Mouse (Mus musculus) naive thymus-derived CD4-positive, alpha-beta T cell, adult 2 months (primary cell): ENCODE results near the gene Rhot2.
"Not testable (repeated sequence)": the region's sequence is repeated elsewhere in the genome, so short reads cannot be mapped to it uniquely, and the experiment has no call there.

Experiments
- DNase-seq: peaks from one replicate; pipeline ENCODE4 v3.0.0-alpha.2; 2011; ENCODE audit warnings: low read depth

The Rhot2 gene

DNA sequence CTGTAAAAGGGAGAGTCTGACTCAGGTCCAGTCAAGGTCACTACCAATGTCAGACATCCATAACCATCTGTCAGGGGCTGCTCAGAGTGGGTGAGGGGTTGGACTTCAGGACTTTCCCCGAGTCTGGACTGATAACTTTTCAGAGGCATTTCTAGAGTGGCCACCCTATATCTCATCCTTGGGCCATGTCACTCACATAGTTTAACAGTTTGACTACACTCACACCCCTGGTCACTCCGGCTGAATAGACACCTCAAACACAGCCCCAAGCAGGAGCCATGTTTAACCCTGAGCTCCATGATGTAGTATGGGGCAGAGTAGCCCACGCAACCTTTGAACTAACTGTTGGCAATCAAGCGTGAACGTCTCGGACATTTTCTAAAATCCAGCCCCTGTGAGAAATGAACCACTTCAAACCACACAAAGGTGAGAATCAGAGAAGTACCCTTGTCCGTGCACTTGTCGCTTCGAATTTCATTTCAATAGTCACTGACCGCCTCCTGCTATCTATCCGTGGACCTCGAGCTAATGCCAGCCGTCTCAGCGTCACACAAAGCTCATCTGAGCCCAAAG, 29.6 kb upstream of the Rhot2 start:
- no peak for DNase-seq

GRCm38 (mm10) chr17:25873405-25874147, 28.9 kb upstream of the Rhot2 start:
- no peak for DNase-seq

- no peak for DNase-seq
These were observed 28.0 kb upstream of the Rhot2 start for GRCm38 (mm10) chr17:25872676-25873075.

GRCm38 (mm10) chr17:25871566-25871965, 26.9 kb upstream of the Rhot2 start:
- DNase-seq, result not testable (repeated sequence)

DNA sequence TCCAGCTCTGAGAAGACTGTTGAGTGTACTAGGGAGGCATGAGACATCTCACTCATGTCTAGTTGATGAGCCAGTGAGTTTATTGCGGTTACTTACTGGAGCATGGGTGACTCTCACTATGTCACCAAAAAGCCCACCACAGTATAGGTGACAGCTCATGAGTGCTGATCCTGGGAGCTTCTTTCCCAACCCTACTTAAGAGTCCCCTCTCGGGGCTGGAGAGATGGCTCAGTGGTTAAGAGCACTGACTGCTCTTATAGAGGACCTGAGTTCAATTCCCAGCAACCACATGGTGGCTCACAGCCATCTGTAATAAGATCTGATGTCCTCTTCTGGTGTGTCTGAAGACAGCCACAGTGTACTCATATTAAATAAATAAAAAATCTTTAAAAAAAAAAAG, 25.3 kb upstream of the Rhot2 start:
- no peak for DNase-seq

DNA sequence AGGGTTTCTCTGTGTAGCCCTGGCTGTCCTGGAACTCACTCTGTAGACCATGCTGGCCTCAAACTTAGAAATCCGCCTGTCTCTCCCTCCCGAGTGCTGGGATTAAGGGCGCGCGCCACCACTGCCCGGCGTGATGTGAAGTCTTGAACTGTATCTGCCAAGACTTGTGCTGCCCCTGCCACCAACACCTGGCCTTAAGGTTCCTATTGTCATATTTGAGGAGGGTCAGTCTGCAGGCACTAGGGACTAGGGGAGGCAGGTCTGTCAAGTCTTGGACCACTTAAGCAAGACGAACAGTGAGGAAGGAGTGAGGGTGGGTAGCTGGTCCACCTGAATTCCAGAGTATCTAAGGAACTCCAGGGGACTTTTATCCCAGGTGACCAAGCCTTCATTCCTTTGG, 24.8 kb upstream of the Rhot2 start:
- no peak for DNase-seq

GRCm38 (mm10) chr17:25868601-25869191, 24.0 kb upstream of the Rhot2 start, which contains the start of gene Mcrip2:
Gene Mcrip2, minus strand, starts transcription at chr17:25868764.
- DNase-seq, result peak; percentile 73

DNA sequence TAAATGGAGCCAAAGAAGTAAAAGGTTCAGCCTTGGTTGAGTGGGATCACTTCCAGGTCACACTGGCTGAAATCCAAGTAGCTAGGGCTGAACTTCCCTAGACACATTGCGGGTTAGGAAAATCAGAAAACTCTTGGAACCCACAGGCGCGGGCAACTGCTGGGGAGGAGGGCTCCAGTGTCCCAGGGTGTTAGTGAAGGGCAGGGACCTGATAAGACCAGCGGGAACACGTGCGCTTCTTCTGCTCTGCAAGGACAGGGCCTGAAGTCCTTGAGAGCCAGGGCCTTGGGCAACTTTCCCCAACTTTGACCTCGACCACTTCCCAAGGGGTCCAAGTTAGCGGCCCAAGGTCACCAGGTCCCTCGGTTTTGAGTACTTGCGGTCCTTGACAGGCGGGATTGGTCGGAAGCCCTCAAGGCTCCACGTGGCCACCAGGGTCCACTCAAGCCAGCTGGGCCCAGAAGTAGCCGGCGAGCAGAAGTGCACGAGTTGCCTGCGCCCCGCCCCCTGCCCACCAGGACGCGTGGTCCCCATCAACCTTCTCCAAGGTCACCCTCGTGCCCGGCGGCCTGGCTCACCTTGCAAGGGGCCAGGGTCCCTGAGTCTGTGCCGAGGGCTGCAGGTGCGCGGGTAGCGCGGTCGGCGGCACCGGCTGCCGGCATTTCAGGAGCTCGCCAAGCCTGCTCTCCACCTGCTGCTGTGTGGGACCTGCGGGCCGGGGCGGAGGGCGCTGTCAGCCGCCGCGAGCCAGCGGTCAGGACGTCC, 23.4 kb upstream of the Rhot2 start:
- DNase-seq, result peak; percentile 36

DNA sequence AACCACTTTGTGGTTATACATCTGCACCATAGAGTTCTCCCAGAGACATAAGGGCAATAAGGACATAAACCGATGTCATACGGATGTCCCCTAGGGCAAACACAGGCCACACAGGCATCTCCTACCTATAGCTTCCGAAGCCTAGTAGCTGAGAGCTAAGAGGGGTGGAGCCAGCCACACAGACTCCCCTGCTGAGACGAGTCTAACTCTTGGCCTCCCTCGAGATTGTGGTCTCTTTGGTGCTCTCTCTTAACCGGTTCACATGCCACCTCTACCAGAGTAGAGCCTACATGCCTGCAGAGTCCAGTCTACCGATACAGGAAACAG, 22.8 kb upstream of the Rhot2 start:
- DNase-seq, result peak; percentile 62

DNA sequence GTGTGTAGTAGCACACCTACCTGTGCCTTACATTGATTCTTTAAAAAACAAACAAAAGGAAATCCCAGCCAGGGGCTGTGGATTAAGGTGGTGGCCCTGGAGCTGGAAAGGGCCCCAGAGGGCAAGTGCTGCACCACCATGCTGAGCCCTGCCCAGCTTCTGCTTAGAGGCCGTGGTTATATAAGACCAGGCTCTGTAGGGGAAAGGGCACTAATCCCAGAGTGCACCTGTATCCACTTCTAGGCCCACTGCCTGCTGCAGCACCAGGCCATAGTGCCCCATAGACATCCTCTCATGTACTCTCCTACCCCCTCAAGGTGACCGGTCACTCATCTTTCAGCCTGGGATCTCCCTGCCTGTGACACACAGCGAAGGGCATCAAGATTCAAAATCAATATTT, 21.5 kb upstream of the Rhot2 start:
- DNase-seq, result no peak

- no peak for DNase-seq
These were observed 20.6 kb upstream of the Rhot2 start for GRCm38 (mm10) chr17:25865288-25865687.

DNA sequence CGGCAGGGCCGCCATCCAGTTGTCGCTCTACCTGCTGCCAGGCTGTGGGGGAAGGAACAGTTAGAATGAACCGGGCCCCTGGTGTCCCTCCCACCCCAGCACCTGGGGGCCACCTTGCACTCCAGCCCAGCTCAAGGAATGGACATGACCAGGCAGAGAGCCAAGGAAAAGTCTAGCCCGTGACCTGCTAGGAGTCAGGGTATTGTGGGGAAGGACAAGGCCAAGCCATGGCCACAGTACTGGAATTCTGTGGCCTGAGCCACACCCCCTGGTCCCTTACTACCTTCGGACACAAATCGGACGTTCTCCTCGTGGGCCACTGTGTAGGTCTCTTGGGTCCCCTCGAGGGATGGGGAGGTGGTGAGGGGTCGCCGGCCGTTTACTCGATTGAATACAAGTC, 19.7 kb upstream of the Rhot2 start:
- no peak for DNase-seq

- no peak for DNase-seq
These were observed 19.0 kb upstream of the Rhot2 start for GRCm38 (mm10) chr17:25863681-25864080.

- DNase-seq, result no peak
These were observed 17.3 kb upstream of the Rhot2 start for GRCm38 (mm10) chr17:25861704-25862612.

- peak; percentile 94 for DNase-seq
These were observed 16.4 kb upstream of the Rhot2 start, which contains the start of gene Wdr90 for GRCm38 (mm10) chr17:25860832-25861703. Gene Wdr90, minus strand, starts transcription at chr17:25861501.

GRCm38 (mm10) chr17:25860229-25860628, 15.6 kb upstream of the Rhot2 start:
- DNase-seq, result no peak

- DNase-seq, result no peak
These were observed 835 bp downstream of the Rhot2 start for GRCm38 (mm10) chr17:25843636-25844395.

GRCm38 (mm10) chr17:25843122-25843521, 1.5 kb downstream of the Rhot2 start:
- no peak for DNase-seq

DNA sequence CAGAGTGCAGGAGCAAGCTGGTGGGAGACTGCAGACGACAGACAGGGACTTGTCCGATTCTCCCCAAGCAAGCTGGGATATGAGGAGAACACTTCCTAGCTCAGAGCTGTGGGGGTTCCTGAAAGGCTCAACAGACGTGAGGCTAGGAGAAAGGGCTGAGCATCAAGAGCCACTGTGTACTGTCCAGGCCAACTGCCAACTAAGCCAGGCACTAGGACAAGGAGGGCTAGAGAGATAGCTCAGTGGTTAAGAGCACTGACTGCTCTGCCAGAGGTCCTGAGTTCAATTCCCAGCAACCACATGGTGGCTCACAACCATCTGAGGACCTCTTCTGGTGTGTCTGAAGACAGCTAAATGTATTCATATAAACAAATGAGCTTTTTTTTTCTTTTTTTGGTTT, 2.1 kb downstream of the Rhot2 start:
- DNase-seq, result peak; percentile 15
